Mouse (Mus musculus): ENCODE results near the gene Cmklr1.

Gene Cmklr1

DNA sequence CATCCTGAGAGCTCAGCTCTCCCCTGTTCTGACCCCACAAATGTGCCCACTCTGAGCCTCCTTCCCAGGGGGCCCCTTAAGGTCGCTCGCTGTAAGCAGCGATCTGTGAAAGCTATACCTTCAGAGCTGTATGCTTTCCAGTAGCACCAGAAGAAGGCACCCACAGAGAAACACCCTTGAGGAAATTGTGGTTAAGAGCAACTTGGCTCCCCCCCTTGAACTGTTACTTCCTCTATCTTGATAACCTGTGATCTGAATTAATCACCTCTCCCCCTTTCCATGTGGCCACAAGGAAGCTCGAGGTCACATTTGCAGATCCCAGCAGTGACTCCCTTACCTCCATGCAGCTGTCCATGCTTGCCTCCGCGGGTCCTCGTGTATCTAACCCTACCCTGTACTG is 29.2 kb downstream of the Cmklr1 start:
- DNase-seq (ENCODE audit: low spot score), result no peak

DNA sequence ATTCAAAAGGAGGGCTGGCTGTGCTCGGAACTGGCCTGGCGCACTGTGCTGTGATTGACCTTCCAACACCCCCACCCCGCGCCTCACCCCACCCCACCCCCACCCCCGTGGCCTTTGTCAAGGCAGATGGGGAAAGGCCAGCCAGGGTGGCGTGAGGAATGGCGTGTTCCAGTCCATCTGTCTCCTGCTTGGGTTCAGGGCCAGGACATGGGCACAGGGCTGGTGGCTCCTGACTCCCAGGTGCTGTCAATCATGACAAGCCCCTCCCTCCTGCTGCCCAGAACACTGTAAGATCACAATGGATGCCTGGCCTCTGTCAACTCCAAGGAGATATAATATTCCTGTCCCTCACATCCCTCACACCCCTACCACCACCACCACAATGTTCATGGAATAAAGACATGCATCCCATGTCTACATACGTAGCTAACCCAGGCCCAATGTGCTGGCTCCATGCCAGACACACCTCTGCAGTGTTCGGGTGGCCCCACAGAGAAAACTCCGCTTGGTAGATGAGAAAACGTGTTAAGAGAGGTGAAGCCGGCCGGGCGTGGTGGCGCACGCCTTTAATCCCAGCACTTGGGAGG is 30.0 kb downstream of the Cmklr1 start:
- DNase-seq (ENCODE audit: low spot score), result no peak

DNA sequence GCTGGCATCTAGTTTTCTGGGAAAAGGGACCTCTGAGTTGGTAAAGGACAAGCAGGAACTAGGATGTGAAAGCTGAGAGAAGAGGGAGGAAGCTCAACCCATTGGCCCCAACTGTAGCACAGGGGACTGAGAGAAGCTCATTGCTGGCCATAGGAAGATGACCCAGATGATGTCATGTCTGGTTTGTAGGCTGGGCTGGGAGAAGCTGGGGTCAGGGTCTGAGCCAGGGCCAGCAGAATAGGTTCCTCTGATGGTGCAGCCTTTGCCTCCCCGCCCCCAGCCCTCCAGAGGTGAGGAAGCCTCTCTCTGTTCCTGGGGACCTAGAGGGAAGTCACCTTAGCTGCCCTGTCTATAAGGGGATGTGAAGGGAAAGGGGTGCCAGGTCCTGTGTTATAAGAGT is 31.1 kb downstream of the Cmklr1 start:
- DNase-seq (ENCODE audit: low spot score), result no peak

DNA sequence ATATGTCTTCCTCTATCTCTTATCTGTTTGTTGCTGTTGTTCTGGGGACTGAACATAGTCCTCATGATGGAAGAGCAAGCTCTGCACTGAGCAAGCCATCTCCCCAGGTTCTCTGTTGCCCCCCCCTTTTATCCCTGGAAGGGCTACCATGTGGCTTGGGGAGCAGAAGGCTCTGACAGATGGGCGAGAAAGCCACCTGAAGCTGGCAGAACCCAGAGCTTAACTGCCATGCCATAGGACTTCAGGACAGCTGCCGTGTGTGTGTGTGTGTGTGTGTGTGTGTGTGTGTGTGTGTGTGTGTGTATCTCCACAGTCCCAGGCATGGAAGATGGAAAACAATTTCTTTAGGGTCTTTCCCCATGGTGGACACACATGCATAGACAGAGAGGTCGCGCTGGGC is 31.5 kb downstream of the Cmklr1 start:
- no peak for DNase-seq (ENCODE audit: low spot score)

DNA sequence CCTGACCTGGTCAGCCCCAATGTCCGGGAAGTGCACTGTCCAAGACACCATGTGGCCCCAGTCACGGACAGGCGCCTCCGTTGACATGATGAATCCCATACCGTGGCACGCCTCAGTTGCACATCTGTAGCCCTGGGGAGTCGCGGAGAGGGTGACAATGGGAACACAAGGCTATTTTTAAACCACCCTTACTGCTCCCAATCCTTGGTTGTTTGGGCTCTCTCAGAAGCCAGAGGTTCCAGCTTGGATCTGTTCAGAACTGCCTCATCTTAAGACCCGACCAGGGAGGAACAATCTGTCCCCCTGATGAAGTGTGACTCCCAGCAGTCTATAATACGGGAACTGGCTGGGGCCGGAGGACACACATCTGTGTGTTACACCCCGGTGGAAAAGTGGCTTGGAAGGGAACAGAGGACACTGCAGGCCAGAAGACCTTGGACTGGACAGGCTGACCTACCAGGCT is 38.4 kb downstream of the Cmklr1 start:
- DNase-seq (ENCODE audit: low spot score), result no peak

DNA sequence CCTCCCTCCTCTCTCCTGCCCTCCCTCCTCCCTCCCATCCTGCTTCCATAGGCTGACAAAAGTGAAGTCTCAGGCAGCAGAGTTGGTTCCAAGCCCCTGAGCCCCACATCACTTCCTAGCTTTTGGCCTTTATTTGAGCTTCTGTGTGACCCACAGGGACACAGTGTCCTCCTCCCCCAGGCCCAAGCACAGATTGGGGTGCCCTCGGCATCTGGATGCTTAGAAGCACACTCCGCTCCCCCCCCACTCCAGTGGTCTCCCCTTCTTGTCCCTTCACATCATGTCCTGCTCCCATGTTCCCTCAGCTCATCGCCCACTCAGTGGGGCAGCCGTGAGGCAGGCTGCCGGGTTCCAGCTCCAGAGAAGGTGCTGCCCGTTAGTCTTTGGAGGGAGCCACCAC is 39.1 kb downstream of the Cmklr1 start:
- DNase-seq (ENCODE audit: low spot score), result no peak

DNA sequence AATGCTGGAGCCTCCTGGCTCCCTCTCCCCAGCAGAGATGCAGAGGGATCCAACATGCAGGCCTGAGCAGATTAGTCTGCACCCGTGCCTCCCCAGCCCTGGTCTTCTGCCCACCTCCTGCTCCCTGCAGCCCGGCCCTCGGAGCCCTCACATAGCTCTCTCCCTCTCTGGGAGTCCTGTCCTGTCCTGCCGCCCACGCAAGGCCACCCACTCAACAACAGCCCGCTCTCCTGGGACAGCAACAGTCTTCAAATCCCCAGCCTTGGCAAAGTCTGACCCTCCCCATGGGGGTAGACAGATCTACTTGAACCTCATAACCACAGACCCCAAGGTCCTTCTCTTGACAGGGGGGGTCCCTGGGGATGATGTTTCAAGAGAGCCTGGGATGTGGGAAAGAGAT is 39.7 kb downstream of the Cmklr1 start:
- no peak for DNase-seq (ENCODE audit: low spot score)

DNA sequence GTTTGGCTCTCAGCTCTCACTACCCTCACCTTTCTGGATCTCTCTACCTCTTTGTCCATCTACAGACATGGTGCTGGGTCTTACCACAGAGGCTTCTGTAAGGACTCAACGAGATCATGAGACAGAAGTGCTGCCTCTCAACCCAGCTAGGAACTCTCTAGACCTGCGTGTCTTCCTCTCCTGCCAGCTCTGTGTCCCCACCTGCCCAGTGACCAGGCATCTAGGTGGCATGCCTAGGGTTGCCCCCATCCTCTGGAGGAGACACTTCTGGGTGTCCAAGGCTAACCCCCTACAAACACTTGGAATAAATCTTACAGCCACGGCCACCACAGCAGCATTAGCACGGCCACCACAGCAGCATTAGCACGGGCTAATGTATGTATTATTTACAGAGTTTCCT is 40.3 kb downstream of the Cmklr1 start:
- no peak for DNase-seq (ENCODE audit: low spot score)

DNA sequence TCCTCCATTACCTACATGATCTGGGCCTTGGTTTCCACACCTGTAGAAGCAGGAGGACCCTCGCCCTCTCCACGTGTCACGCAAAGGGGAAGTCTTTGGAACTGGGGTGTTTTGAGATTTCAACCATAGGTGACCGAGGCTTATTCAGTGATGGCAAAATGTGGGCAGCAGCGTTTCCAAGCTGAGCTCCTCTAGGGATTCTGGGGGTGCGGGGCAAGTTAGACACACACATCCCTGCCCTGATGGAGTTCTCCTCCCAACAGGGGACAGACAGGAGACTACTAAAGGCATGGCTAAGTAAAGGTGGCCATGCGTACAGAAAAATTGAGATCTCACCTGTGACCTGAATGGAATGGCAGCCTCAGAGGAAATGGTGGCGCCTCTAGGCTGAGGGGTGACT is 41.7 kb downstream of the Cmklr1 start:
- no peak for DNase-seq (ENCODE audit: low spot score)

DNA sequence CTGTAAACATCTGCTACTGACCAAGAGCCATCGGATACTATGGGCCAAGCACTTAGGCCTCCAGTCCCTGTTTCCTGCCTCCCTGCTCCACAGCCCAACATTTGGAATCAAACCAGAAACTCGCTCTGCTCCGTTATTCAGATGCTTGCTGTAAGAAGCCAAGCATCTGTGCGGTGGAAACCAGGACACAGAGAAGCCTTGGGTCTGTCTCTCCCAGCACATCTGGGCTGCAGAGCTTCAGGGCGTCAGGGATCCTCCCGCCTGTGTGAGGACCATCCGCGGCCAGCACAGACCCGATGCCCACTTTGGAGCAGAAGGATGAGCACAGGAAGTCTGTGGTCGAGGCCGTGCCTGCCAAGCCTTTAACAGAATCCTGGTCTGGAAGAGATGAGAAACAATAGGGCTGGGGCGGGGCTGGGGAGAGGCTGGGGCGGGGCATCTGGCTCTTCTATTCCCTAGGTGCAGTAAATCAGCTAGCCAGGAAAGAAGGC is 42.2 kb downstream of the Cmklr1 start:
- peak; percentile 28 for DNase-seq (ENCODE audit: low spot score)

DNA sequence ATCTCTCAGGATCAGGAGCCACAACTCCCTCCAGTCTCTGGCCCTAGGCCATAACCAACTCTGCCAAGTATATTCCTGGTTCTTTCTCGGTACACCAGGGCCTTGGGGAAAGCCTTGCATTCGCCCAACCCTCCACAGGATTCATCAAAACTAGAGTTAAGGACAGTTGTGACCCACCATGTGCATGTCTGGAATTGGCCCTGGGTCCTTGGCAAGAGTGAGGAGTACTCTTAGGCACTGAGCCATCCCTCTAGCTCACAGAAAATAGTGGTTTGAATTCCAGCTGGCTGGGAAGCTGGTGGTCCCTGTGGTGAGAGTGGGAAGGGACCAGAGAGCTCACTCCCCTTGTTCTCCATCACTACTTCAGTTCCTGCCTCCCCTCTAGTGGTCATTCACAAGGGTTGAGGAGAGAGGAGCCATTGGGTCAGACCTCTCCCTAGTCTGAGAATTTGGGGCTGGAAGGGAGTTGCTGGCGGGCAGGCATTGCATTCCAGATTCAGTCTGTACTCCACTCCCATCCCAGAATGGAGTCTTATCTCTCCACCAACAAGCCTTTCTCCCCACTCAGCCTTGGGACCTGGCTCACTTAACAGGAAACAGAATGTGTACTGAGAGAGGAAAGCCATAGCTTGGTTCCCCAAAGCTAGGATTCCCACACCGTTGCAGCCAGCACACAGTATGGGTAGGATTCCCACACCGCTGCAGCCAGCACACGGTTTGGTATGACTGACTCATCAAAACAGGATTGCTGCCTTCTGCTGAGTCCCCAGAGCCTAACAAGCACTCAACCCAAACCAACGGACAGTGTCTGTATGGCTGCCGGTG is 43.1 kb downstream of the Cmklr1 start:
- DNase-seq (ENCODE audit: low spot score), result no peak

DNA sequence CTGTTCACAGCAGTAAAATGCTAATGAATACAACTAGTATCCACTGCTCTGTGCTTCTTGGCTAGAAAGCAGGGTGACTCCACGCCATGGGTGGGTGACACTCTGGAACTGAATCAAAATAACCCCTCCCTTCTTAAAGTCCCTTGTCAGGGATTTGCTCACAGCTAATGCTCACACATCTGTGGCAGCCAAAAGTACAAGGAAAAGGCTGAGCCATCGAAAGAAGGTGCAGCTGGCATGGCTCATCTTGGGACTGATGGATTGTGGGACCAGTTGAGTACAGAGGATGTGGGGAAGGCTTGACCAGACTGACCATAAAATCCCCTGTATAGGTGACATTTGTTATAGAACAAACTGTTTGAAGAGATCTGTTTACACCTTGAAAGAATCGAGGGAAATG is 44.1 kb downstream of the Cmklr1 start:
- DNase-seq (ENCODE audit: low spot score), result no peak

DNA sequence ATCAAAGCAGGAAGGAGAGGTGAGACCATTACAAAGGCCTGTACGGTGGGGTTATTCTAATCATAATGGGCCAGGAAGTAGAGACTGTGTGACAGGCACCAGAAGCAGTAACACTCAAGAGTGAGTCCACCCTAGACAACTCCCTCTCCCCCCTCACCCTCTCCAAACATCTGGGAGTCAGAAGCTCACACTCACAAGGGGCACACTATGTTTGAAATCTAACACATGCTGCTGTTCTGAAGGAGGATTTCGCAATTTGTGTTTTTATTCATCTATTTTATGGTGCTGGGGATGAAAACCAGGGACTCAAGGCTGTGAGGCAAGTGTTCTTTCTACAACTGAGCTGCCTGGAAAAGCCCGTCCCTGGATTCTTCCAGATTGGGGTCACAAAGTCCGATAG is 45.5 kb downstream of the Cmklr1 start:
- DNase-seq (ENCODE audit: low spot score), result no peak

DNA sequence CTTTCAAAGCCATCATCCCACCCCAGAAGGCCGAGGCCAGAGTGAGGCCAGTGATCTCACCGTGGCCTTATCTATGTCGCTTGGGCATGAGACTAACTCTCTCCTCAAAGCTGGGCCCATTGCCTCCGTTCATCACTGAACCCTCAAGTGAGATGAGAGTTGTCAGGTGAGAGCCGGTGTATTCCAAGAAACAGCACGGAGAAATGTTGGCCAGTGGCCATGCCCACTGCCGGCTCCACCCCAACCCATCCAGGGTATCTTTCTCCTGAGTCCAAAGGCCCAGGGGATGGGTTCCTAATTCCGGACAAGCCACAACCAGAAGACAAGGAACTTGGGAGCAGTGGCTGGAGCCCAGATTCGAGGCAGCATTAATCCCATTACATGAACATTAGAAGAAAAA is 46.8 kb downstream of the Cmklr1 start:
- no peak for DNase-seq (ENCODE audit: low spot score)

DNA sequence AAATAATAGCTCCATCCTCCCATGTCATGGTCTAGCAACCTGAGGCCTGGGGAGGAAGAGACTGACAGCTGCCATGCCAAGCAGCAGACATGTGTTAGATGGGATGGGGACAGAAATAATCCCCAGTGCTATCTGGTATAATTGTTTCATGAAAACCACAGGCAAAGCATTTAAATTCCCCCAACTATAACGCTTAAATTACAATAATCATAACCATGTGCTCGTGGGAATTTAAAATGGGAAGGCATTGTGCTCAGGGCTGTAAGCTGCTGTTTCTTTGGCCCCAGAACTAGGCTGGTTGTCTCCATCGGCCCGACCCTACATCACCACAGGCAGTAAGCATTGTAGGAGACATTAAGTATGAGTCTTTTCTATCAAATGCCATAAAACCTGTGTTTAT is 49.4 kb downstream of the Cmklr1 start:
- no peak for DNase-seq (ENCODE audit: low spot score)

DNA sequence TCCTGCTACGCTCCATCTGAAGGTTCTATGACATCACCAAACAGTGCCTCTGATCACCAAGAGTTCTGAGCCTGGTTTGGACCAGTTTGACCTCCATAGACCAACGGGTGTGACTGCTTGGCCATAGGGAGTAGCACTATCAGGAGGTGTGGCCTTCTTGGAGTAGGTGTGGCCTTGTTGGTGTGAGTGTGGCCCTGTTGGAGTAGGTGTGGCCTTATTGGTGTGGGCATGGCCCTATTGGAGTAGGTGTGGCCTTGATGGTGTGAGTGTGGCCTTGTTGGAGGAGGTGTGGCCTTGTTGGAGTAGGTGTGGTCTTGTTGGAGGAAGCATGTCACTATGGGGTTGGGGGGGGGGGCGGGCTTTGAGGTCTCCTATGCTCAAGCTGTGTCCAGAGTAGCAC is 50.0 kb downstream of the Cmklr1 start:
- DNase-seq (ENCODE audit: low spot score), result no peak

DNA sequence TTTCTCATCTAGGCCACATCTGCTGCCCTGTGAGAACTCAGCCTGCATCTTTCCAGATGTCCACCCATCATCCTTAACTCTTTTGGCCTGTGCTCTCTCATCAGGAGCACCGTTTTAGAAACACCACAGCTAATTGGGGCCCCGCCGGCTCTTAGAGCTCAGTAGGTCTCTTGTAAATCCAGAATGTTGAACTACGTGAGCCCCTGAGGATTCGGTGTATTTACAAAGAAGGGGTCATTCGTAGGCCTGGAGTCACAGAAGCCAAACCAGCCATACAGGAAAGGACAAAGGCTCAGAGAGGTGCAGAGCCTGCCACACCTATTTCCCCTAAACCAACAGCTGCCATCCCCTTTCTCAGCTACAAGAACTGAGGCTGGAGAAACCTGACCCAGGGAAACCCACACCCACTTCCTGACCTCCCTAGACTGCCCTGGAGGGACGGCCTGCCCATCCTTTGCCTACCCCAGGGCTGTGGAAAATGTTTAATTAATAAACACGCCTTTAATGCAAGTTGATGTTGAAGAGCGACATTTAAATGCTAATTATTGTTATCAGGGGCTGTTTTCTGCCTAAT is 53.4 kb downstream of the Cmklr1 start:
- no peak for DNase-seq (ENCODE audit: low spot score)

DNA sequence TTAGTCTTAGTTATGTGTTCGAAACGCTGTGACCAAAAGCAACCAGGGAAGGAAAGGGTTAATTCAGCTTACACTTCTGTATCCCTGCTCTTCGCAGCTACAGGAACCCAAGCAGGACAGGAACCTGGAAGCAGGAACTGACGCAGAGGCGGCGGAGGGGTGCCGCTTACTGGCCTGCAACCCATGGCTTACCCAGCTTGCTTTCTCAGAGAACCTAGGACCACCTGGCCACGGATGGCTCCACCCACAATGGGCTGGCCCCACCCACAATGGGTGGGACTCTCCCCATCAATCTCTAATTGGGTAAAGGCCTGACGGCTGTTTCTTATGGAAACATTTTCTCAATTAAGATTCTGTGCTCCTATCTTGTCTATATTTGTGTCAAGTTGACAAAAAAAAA is 54.0 kb downstream of the Cmklr1 start:
- no peak for DNase-seq (ENCODE audit: low spot score)

DNA sequence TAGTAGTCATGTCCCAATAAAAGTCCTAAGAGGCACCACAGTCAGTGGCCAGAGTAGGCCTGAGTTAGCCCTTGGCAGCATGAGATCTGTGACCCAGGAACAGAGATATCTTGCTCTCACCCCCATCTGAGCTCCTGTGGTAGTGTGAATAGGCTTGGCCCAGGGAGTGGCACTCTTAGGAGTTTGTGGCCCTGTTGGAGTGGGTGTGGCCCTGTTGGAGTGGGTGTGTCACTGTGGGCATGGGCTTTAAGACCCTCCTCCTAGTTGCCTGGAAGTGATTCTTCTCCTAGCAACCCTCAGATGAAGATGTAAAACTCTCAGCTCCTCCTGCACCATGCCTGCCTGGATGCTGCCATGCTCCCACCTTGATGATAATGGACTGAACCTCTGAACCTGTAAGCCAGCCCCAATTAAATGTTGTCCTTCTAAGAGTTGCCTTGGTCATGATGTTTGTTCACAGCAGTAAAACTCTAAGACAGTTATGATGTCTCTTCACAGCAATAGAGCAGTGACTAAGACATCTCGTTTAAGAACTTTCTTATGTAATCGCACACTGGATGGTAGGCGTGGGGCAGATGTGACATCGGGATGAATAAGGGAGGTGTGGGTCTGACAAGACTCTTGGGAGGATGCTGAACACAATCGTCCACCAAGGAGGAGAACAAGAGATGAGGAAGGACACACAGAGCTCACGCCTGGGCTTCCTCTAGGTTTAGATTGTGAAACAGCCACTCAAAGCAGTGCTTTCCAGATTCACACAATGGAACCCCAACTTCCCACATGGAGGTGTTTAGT is 56.1 kb downstream of the Cmklr1 start:
- DNase-seq (ENCODE audit: low spot score), result no peak

DNA sequence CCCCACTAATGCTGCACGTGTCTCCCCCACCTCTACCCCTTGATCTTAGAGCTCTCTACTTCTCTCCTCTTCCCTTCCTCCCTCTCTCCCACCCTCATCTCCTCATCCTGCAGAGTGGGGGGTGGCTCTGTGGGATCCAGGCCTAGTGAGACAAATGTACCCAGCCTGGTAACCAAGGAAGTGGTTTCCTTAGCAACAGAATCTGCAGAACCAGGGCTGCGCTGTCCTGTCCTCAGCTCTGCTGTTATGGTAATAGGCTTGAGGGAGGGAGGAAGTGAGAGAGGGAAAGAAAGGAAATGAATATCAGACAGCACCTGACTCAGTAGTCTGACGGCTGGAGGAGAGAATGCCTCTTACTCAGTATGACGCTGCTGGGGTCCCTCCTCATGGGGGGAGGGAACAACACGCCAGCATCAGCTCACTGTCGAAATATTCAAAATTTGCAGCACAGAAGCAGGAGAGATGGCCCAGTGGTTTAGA is 58.4 kb downstream of the Cmklr1 start:
- DNase-seq (ENCODE audit: low spot score), result peak; percentile 39

DNA sequence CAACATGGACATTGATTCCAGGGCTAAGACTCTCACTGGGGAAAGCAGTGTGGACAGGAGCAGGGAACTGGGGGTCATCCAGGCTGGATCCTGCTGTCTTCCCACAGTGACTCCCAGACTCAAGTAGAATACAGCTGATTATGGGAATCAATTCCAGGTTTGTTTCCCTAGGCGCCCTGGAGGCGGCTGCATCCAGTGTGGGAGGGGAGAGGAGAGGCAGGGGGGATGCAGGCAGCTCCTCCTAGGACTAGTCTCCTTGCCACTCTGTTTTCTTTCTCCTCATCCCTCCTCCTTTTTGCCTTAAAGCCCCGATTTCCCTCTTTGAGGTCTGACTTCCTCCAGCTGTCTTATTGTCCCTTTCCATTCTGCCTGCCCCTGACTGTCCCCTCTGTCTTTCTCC is 59.1 kb downstream of the Cmklr1 start:
- DNase-seq (ENCODE audit: low spot score), result no peak

DNA sequence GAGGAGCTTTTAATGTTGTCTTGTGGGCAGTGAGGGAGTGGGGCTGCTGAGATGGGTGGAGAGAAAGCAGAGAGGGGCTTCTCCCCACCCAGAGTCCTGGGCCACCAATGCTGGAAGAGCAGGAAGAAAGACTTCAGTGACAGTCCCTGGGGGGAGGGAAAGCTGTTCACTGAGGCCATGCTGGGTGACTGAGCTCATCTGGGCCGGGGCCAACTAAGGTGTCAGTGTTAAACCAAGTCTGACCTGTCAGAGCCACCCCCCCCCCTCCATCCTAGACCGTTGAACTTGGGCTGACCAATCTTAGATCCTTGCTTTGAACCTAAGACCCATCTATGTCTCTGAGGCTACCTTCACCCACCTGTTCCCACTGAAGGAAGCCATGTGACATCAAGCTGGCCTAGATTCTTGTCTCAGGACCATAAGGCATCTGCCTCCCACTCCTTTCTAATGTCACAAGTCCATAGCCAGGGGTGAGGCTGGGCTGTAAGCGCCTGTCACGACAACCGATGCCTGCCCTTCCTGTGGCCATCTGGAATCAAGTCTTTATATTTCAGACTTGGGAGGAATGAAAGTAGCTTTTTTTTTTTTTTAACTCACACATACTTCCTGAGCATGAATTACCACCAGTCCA is 60.1 kb downstream of the Cmklr1 start:
- no peak for DNase-seq (ENCODE audit: low spot score)
